Mouse (Mus musculus): ENCODE data around the gene Ipo7.
A peak's percentile ranks its signal among the peaks of the same experiment; 100 is the strongest.

GRCm38 (mm10) chr7:110018117-110018630, at the start of gene Ipo7:
- TF ChIP-seq CTCF (IDR thresholded peaks at IDR 0.05; ENCODE audit: control insufficient read depth, insufficient read depth, insufficient replicate concordance, low read depth, low read length) (no peak), POLR2A (IDR thresholded peaks at IDR 0.05; ENCODE audit: control insufficient read depth, low read depth, low read length) (peak; percentile 95)
